Mouse (Mus musculus): ENCODE results near the gene Acp4. TPM values are rescaled to one million over a fixed set of nuclear protein-coding genes. Genes with fewer than 3 reads are reported as not detected.

The Acp4 gene
- polyA plus RNA-seq, 1 experiment from 2014 or later = not detected

Other genes starting within 250 kb of the Acp4 start
- gene Klk1b26, start 245.2 kb downstream of the Acp4 start, polyA plus RNA-seq (2014; fragmentation: Nextera tagmentation; extraction: Ambion mirVana) = not detected in 2 replicates
- not detected in 2 replicates for gene Klk1b27, start 205.1 kb downstream of the Acp4 start, polyA plus RNA-seq (2014; fragmentation: Nextera tagmentation; extraction: Ambion mirVana)
- not detected in 2 replicates for gene Klk1b21, start 155.1 kb downstream of the Acp4 start, polyA plus RNA-seq (2014; fragmentation: Nextera tagmentation; extraction: Ambion mirVana)
- gene Klk1b22, start 144.7 kb downstream of the Acp4 start, polyA plus RNA-seq (2014; fragmentation: Nextera tagmentation; extraction: Ambion mirVana) = not detected in 2 replicates
- not detected in 2 replicates for gene Klk1b16, start 120.6 kb downstream of the Acp4 start, polyA plus RNA-seq (2014; fragmentation: Nextera tagmentation; extraction: Ambion mirVana)
- gene Klk1b24, start 69.1 kb downstream of the Acp4 start, polyA plus RNA-seq (2014; fragmentation: Nextera tagmentation; extraction: Ambion mirVana) = 0.32 TPM in 1 of 2 replicates, not detected in the other
- gene Klk1b3, start 59.2 kb downstream of the Acp4 start, polyA plus RNA-seq (2014; fragmentation: Nextera tagmentation; extraction: Ambion mirVana) = not detected in 2 replicates
- not detected in 2 replicates for gene Klk1b4, start 49.9 kb downstream of the Acp4 start, polyA plus RNA-seq (2014; fragmentation: Nextera tagmentation; extraction: Ambion mirVana)
- gene Klk1b5, start 41.4 kb downstream of the Acp4 start, polyA plus RNA-seq (2014; fragmentation: Nextera tagmentation; extraction: Ambion mirVana) = not detected in 2 replicates
- not detected in 2 replicates for gene Klk1, start 32.0 kb downstream of the Acp4 start, polyA plus RNA-seq (2014; fragmentation: Nextera tagmentation; extraction: Ambion mirVana)
- gene Gm36864, start 21.2 kb downstream of the Acp4 start, polyA plus RNA-seq (2014; fragmentation: Nextera tagmentation; extraction: Ambion mirVana) = not detected in 2 replicates
- gene 1700028J19Rik, start 10.7 kb downstream of the Acp4 start, polyA plus RNA-seq (2014; fragmentation: Nextera tagmentation; extraction: Ambion mirVana) = 0.81 and 1.4 TPM in 2 replicates
- gene 2410002F23Rik, start 10.7 kb downstream of the Acp4 start, polyA plus RNA-seq (2014; fragmentation: Nextera tagmentation; extraction: Ambion mirVana) = 97.1 and 113 TPM in 2 replicates
- not detected in 2 replicates for gene Gm15517, start 4.1 kb upstream of the Acp4 start, polyA plus RNA-seq (2014; fragmentation: Nextera tagmentation; extraction: Ambion mirVana)
- 2.7 TPM in 2 replicates for gene Clec11a, start 49.5 kb upstream of the Acp4 start, polyA plus RNA-seq (2014; fragmentation: Nextera tagmentation; extraction: Ambion mirVana)
- gene Shank1, start 52.9 kb upstream of the Acp4 start, polyA plus RNA-seq (2014; fragmentation: Nextera tagmentation; extraction: Ambion mirVana) = 5.1 and 6.9 TPM in 2 replicates
- gene Syt3, start 126.7 kb upstream of the Acp4 start, polyA plus RNA-seq (2014; fragmentation: Nextera tagmentation; extraction: Ambion mirVana) = 2.4 and 3.5 TPM in 2 replicates
- gene 1700008O03Rik, start 128.4 kb upstream of the Acp4 start, polyA plus RNA-seq (2014; fragmentation: Nextera tagmentation; extraction: Ambion mirVana) = 1.3 and 1.4 TPM in 2 replicates
- 9.1 and 11.4 TPM in 2 replicates for gene Lrrc4b, start 171.6 kb upstream of the Acp4 start, polyA plus RNA-seq (2014; fragmentation: Nextera tagmentation; extraction: Ambion mirVana)
- 1.2 and 2.1 TPM in 2 replicates for gene Aspdh, start 208.0 kb upstream of the Acp4 start, polyA plus RNA-seq (2014; fragmentation: Nextera tagmentation; extraction: Ambion mirVana)
- gene Josd2, start 210.6 kb upstream of the Acp4 start, polyA plus RNA-seq (2014; fragmentation: Nextera tagmentation; extraction: Ambion mirVana) = 57.3 and 59.1 TPM in 2 replicates
- 90.2 and 97.2 TPM in 2 replicates for gene Emc10, start 239.2 kb upstream of the Acp4 start, polyA plus RNA-seq (2014; fragmentation: Nextera tagmentation; extraction: Ambion mirVana)
- 13.5 and 20.6 TPM in 2 replicates for gene Fam71e1, start 239.2 kb upstream of the Acp4 start, polyA plus RNA-seq (2014; fragmentation: Nextera tagmentation; extraction: Ambion mirVana)